Mouse (Mus musculus) layer of hippocampus, postnatal 10 days (tissue): ENCODE data around the gene Cep55. TPM values are rescaled to one million over a fixed set of nuclear protein-coding genes. Genes with fewer than 3 reads are reported as not detected.

Experiments used
- DNase-seq, 2 experiments: peaks; one replicate each; pipeline ENCODE4 v3.0.0; 2021; ENCODE audit warnings: low spot score in 2 of 2
- total RNA-seq, 2 experiments: library from RNA; stranded (reverse); gene quantifications; 2 replicates each; pipeline ENCODE4 v1.2.3; 2021

The Cep55 gene
- total RNA-seq, 2 experiments from 2014 or later, result 1.9 to 2.1 TPM

DNA sequence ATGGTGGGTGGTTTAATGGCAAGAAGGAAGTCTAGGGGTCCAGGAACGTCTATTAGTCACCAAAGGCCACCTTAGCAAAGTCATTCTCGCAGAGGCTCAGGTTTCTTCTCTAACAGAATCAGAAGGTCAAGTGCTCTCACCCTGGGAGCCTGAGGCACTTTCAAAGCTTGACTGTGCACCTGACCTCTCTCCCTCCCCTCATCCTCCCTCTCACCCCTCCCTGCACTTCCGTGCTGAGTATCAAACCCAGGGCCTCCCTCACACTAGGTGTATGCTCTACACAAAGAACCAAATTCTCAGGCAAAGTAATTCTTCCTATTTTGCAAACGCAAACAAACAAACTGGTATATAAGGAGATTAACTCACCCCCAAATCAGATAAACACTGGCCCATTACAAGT, 41.4 kb downstream of the Cep55 start:
- no peak for DNase-seq

DNA sequence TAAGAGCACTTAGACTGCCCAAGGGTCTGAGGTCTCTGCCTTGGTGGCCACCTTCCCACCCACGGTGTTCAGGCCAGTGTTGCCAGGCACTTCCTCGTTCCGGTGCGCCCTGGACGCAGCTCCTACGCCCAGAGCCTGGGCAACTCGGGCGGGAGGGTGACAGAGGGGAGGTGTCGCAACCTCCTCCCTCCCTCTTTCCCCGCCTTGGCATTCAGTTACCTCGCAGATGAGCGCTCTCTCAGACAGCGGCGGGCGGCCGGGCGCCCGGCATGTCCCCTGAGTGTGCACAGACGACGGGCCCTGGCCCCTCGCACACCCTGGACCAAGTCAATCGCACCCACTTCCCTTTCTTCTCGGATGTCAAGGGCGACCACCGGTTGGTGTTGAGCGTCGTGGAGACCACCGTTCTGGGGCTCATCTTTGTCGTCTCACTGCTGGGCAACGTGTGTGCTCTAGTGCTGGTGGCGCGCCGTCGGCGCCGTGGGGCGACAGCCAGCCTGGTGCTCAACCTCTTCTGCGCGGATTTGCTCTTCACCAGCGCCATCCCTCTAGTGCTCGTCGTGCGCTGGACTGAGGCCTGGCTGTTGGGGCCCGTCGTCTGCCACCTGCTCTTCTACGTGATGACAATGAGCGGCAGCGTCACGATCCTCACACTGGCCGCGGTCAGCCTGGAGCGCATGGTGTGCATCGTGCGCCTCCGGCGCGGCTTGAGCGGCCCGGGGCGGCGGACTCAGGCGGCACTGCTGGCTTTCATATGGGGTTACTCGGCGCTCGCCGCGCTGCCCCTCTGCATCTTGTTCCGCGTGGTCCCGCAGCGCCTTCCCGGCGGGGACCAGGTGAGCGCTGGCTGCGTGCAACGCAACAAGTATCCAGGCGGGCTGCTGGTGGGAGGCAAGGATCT, 42.3 kb downstream of the Cep55 start, which contains the start of gene Ffar4:
TSS of gene Ffar4 (plus strand) at position 214 of the 901 bp plus-strand sequence.
- DNase-seq, result peak in 1 of 2 experiments; percentile 14

DNA sequence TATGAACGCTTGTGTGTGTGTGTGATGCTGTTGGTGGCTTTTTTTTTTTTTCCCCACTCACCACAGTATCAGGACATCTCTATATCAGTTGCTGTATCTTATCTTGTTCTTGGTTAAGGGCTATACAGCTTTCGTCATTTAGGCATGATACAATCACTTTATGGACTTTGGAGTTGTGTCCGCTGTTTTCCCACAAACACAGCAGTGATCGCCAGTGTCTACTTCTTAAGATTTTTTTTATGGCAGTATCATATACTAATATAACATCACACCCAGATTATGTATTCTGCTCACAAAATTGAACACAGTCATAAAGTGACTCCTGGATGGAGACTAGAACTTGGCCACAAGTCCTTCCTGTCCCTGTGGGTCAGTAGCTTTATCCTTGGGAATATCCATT, 53.1 kb downstream of the Cep55 start:
- DNase-seq, result no peak

DNA sequence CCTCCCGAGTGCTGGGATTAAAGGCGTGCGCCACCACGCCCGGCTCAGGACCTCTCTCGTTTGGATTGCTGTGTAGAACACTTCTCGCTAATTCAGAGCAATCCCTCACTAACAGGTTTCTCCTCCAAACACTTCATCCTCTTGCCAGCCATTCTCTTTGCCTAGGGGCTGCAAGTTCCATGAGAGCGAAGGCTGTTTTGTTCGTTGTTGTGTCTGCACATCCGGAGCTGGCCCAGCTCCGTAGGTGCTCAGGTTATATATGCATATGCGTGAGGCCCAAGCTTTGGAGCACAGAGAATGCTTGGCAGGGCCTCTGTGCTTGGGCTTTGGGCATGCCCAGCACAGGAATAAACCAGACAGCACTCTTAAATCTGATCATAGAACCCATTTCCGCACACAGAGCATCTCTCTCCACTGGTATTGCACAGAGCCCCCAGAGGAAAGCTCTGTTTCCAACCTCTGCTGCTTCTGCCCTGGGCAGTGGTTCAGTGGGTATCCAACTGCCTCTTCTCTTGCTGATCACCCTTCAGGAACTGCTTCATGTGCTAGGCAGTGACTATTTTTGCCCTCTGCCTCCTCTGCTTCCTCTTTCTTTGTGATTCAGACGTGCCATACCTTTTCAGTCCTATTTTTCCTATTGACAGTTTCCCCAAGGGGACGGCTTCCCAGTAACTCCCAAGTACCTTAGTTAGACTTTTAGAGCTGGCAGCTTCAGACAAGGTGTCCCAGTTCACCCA, 54.9 kb downstream of the Cep55 start:
- DNase-seq, result no peak

DNA sequence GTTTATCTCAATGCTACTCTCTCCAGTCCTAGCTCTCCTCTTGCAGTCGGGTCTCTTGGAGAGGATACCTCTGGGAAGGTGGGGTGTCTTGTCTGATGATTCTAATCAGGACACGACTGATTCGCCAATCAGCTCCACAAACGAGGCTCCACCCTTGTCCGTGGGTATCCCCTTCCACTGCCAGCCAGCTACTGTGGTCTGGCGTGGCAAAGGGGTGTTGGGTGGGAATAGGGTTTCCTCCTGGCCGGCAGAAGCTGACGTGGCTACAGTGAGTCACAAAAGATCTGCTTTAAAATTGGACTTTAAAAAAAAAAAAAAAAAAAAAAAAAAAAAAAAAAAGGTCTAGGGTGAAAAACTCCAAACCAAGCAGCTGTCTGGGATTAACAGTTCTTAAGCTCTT, 56.2 kb downstream of the Cep55 start:
- no peak for DNase-seq

DNA sequence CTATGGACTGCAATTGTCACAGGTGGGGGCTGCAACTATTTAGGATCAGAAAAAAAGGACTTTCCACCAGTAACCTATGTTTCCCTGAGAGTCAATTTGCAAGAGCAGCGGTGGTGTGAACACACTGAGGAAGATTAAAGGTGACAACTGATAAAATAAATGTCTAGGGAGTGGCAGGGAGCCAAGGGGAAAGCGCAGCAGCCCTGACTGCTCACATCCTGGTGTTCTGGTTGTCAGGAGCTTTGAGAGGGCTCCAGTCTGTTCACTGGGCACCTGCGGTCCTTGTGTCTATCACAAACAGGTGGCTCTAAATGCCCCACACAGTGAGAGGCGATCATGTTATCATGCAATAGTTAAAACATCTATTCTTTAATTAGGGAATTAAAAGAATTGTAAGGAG, 57.8 kb downstream of the Cep55 start:
- no peak for DNase-seq

DNA sequence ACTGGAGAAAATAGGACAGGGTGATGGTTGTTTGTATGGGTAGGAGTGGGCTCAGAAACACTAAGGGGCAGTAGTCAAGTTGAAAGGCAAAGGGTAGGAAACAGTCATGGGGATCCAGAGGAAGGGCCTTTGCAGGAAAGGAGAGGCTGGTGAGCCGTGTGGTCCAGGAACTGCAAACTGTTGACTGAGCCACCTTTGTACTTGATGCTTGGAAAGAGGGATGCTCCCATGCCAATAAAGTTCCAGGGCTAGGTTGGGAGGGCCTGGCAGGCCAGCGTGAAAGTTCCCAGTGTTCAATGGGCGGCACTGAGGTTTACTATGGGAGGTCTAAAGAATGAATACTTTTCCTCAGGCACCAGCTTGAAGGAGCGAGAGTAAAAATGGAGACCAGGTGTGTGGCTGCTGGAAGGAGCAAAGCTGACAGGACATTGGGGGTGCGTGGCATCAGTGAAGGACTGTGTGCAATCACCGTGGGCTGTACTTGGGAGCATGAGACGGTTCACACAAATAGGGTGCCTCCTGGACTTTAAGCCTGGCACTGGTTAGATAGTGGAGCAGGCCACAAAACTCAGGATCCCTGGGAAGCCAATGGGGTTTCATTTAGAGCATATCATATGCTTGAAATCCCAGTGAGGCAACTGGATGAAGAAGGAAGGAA, 60.2 kb downstream of the Cep55 start:
- no peak for DNase-seq

DNA sequence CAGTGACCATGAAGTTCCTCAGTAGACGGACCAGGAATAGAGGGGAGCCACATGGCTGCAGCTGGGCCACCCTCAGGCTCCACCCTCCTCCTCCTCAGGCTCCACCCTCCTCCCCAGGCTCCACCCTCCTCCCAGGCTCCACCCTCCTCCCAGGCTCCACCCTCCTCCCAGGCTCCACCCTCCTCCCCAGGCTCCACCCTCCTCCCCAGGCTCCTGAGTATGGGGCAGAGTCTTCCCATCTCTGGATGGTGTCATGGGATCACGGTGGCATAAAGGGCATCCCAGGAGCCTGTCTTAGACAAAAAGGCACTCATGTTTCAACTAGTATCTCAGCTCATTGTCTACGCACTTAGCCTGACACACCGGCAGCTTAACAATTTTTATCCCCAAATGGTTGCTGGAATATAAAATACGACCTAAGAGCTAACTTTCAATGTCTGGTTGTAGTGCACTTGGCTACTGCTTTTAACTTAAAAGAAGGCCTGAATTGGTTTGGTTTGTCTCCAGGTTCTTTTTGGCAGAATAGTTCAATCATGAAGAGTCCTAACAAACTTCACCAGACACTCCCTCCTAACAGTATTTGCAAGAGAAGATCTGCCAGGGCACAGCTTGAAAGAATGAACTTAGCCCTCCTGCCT, 65.4 kb downstream of the Cep55 start:
- DNase-seq, result no peak

DNA sequence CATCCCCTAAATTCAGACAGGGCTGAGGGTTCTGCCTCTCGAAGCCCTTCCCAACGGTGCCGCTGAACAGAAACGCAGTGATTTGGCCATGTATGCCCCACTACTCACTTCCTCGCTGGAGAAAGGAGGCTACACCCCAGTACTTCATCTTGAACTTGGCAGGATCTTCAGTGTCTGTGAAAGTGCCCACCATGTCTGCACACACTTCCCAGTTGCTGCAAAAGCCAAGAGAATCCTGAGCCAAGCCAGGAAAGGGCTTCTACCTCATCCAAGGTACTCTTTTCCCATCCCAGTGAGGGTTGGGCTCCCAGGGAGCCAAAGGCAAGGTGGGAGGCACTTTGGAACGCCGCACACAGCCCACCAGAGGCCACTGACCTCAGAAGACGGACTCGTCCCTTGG, 69.1 kb downstream of the Cep55 start:
- DNase-seq, result no peak

Other genes with a start within 250 kb of the Cep55 start
- gene Myof, start 11.4 kb upstream of the Cep55 start, total RNA-seq, result 1 to 10 TPM; 6.6 to 8.0 TPM
- gene Ffar4, start 42.1 kb downstream of the Cep55 start, total RNA-seq, result not detected
- gene Rbp4, start 70.3 kb downstream of the Cep55 start, total RNA-seq, result 1 to 10 TPM; 7.9 to 9.2 TPM
- gene Pde6c, start 77.8 kb downstream of the Cep55 start, total RNA-seq, result under 1 TPM; 0.16 to 0.18 TPM
- 10 to 100 TPM; 18.5 to 20.8 TPM for gene Fra10ac1, start 169.1 kb downstream of the Cep55 start, total RNA-seq
- gene Lgi1, start 209.5 kb downstream of the Cep55 start, total RNA-seq, result 100 to 1,000 TPM; 117 to 133 TPM